Mouse (Mus musculus) gastrocnemius, adult 2 months (tissue): ENCODE measurements around the gene Majin. TPM values are rescaled to one million over a fixed set of nuclear protein-coding genes. Genes with fewer than 3 reads are reported as not detected.

Experiments used
- DNase-seq: peaks from one replicate; pipeline ENCODE4 v3.0.0; 2022
- H3K27ac ChIP-seq: fragments of 200-600 bp; 2 replicates; pipeline ENCODE4 v1.8.1; 2022; ENCODE audit warnings: mild to moderate bottlenecking
- H3K4me3 ChIP-seq: fragments of 200-600 bp; 2 replicates; pipeline ENCODE4 v1.8.1; 2022; ENCODE audit warnings: mild to moderate bottlenecking, moderate library complexity
- CTCF ChIP-seq: fragments of 200-600 bp; IDR thresholded peaks from 2 replicates; pipeline ENCODE4 v1.8.1; 2022; ENCODE audit warnings: antibody characterized with exemption, mild to moderate bottlenecking, moderate library complexity
- intact Hi-C: fragments of 180-260 bp; cut with DNase I; formaldehyde crosslinking; loops from one replicate; pipeline ENCODE4 v1.15.1; 2025
- total RNA-seq, 2 experiments: library from RNA; stranded (reverse); gene quantifications; 2 replicates each; pipeline ENCODE4 v1.2.3; 2021

Majin gene
- total RNA-seq, 2 experiments from 2014 or later, result not detected

GRCm38 (mm10) chr19:6247526-6248300 is 63.5 kb downstream of the Majin start:
- Histone ChIP-seq H3K27ac (no peak overlapping the region), H3K4me3 (no peak overlapping the region)
- no peak for DNase-seq
- TF ChIP-seq CTCF, result no peak
- intact Hi-C loops, result no loop called here

GRCm38 (mm10) chr19:6253021-6253420 is 68.8 kb downstream of the Majin start:
- no peak for DNase-seq
- intact Hi-C loops, result no loop called here
- TF ChIP-seq CTCF, result no peak
- H3K27ac ChIP-seq, result no peak overlapping the region
- no peak overlapping the region for H3K4me3 ChIP-seq

GRCm38 (mm10) chr19:6260428-6260827 is 76.2 kb downstream of the Majin start:
- intact Hi-C loops, result no loop called here
- DNase-seq, result no peak
- Histone ChIP-seq H3K4me3 (no peak overlapping the region), H3K27ac (no peak overlapping the region)
- TF ChIP-seq CTCF, result peak; percentile 55

- no peak for DNase-seq
- intact Hi-C loops, result loop anchor here (1.0 kb wide), 1 partner anchor 15 kb away; no protein-coding TSS in a partner anchor
- peak; percentile 57 for TF ChIP-seq CTCF
- Histone ChIP-seq H3K4me3 (no peak overlapping the region), H3K27ac (no peak overlapping the region)
Measured at GRCm38 (mm10) chr19:6260946-6261345, 76.8 kb downstream of the Majin start.

- DNase-seq, result no peak
- intact Hi-C loops, result loop anchor here (1.0 kb wide), 1 partner anchor 15 kb away; no protein-coding TSS in a partner anchor
- Histone ChIP-seq H3K4me3 (no peak overlapping the region), H3K27ac (no peak overlapping the region)
- no peak for TF ChIP-seq CTCF
Measured at GRCm38 (mm10) chr19:6261379-6261778, 77.2 kb downstream of the Majin start.

GRCm38 (mm10) chr19:6262222-6262621 is 78.0 kb downstream of the Majin start:
- TF ChIP-seq CTCF, result peak; percentile 97; the same call in 1 of the 2 replicates
- peak; percentile 76 for DNase-seq
- intact Hi-C loops, result no loop called here
- Histone ChIP-seq H3K4me3 (no peak overlapping the region), H3K27ac (no peak overlapping the region)

- DNase-seq, result no peak
- Histone ChIP-seq H3K4me3 (no peak overlapping the region), H3K27ac (peak overlapping the region; percentile 24; the same call in 1 of the 2 replicates)
- intact Hi-C loops, result no loop called here
- TF ChIP-seq CTCF, result no peak
Measured at GRCm38 (mm10) chr19:6262839-6263433, 78.7 kb downstream of the Majin start.

- Histone ChIP-seq H3K4me3 (no peak overlapping the region), H3K27ac (no peak overlapping the region)
- no peak for DNase-seq
- no peak for TF ChIP-seq CTCF
- intact Hi-C loops, result no loop called here
Measured at GRCm38 (mm10) chr19:6264200-6264599, 80.0 kb downstream of the Majin start.

- DNase-seq, result no peak
- intact Hi-C loops, result no loop called here
- TF ChIP-seq CTCF, result no peak
- Histone ChIP-seq H3K27ac (no peak overlapping the region), H3K4me3 (no peak overlapping the region)
Measured at GRCm38 (mm10) chr19:6264945-6265344, 80.8 kb downstream of the Majin start.

- intact Hi-C loops, result no loop called here
- Histone ChIP-seq H3K27ac (no peak overlapping the region), H3K4me3 (no peak overlapping the region)
- peak; percentile 45 for TF ChIP-seq CTCF
- DNase-seq, result no peak
Measured at GRCm38 (mm10) chr19:6265727-6266182, 81.6 kb downstream of the Majin start.

GRCm38 (mm10) chr19:6267306-6268169 is 83.3 kb downstream of the Majin start:
- Histone ChIP-seq H3K27ac (peak overlapping the region; percentile 70), H3K4me3 (no peak overlapping the region)
- intact Hi-C loops, result loop anchor here (1.0 kb wide), 2 partner anchors 37 to 64 kb away; no protein-coding TSS in a partner anchor
- DNase-seq, result no peak
- TF ChIP-seq CTCF, result no peak

GRCm38 (mm10) chr19:6268170-6268528 is 84.0 kb downstream of the Majin start:
- DNase-seq, result peak; percentile 90
- peak; percentile 97 for TF ChIP-seq CTCF
- Histone ChIP-seq H3K4me3 (no peak overlapping the region), H3K27ac (peak overlapping the region; percentile 70)
- intact Hi-C loops, result loop anchor here (1.0 kb wide), 1 partner anchor 36 kb away; no protein-coding TSS in a partner anchor

GRCm38 (mm10) chr19:6268670-6269132 is 84.5 kb downstream of the Majin start:
- intact Hi-C loops, result loop anchor here (1.0 kb wide), 1 partner anchor 36 kb away; no protein-coding TSS in a partner anchor
- DNase-seq, result no peak
- peak overlapping the region; percentile 70 for H3K27ac ChIP-seq
- no peak for TF ChIP-seq CTCF
- no peak overlapping the region for H3K4me3 ChIP-seq
